Mouse (Mus musculus) adrenal gland, postnatal 4 days (tissue): ENCODE data around the gene Nfia. TPM values are rescaled to one million over a fixed set of nuclear protein-coding genes. Genes with fewer than 3 reads are reported as not detected.
A peak's percentile ranks its signal among the peaks of the same experiment; 100 is the strongest.

Experiments
- DNase-seq, 2 experiments: peaks; one replicate each; pipeline ENCODE4 v3.0.0; 2021 to 2022; ENCODE audit warnings: low spot score in 2 of 2, mixed read lengths in 2 of 2
- total RNA-seq, 2 experiments: library from RNA; stranded (reverse); gene quantifications; 2 replicates each; pipeline ENCODE4 v1.2.3; 2021

Gene Nfia
- total RNA-seq, 2 experiments from 2014 or later: 208 to 223 TPM

DNA sequence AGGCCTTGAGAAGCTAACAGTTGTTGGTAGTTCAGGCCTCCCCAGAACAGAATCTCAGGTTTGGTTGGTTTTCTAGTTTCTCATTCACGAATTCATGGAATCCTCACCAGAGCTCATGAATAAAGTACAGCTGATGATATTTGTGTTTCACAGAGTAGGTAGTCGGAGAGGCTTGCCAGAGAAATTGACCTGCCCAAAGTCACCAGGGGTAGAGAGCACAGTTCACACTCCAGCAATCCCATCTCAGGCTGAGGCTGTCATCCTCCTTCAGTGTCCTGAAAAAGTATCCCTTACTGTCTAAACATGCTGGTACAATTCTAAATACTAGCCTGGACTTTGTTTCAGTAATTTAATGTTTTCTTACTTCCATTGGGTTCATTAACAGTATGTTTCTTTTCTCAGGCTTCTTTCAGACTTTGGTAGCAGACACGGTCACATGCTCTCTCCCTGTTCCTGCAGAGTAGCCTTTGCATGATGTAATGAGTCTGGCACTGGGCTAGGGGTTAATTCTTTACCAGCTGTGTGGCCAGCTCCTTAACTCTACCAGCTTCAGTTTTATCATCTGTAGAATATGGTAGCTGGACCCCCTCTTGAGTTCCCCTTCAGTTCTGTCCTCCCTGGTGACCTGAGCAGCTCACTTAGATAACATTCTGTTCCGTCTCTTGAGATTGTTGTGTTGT is 7.1 kb upstream of the Nfia start:
- no peak for DNase-seq

DNA sequence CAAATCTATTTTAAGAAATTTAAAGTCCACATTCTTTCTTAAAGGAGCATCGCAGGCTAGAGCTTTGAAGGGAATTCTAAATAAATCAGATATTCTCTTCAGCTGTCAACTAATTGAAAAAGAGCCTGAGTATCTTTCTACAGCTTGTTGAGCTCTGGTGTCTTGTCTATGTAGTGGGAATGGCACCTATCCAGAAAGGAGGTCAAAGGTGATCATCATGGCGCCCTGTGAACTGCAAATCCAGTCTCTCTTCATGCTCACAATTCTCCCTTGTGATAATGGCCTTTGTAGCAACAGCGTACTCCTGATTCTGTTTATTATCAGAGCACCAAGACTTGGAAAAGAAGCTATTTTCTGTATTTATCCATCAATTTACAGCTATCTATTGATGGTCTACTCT is 6.4 kb upstream of the Nfia start:
- DNase-seq: no peak

DNA sequence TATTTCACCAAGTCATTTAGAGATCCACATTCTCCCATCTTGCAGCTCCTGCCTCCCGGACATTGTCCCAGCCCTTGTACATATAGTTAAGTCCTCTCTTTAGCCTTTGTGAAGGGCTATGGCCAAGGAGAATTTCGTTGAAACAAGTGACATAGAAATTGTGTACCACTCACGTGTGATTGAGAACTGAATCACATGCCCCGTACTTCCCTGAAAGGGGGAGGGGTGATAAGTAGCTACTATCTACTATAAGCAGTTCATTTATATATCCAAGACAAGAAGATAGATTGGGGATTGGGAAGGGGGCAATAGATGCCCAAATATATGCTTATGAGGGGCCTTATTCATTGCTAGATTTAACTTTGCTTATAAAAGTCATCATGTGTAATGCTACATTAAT is 5.5 kb upstream of the Nfia start:
- DNase-seq: no peak

DNA sequence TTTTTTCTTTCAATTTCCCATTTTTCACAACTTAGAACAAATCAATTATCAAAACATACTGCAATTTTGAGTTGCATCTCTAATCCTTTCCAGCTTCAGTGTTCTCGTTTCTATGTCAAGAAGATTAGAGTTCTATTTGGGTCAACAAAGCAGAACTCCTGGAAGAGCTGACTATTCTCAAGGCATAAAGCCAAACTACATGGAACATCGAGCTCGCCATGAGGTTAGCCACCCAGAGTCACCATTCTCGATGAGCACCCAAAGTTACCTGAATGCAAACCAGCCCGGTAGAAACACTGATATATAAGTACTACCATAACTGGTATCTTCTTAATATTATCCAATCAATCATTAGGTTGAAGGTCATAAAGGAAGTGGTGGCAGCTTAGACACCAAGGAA is 5.0 kb upstream of the Nfia start:
- no peak for DNase-seq

DNA sequence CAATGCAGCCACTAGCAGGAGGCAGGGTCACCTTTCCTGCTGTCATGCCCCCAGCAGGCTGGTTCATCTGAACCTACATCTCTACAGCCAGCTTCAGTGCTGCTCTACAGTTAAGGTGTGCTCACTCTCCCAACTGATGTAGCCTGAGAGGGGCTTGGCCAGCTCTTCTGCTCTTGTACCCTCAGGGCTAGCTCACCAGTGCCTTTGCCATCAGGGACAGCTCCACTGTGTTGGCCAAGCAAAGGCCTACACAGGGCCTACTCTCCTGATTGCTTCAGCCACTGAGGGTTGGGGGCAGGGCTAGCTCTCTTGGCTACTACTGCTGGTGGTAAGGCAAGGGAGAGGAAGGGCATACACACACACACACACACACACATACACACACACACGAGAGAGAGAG is 2.7 kb upstream of the Nfia start:
- no peak for DNase-seq

DNA sequence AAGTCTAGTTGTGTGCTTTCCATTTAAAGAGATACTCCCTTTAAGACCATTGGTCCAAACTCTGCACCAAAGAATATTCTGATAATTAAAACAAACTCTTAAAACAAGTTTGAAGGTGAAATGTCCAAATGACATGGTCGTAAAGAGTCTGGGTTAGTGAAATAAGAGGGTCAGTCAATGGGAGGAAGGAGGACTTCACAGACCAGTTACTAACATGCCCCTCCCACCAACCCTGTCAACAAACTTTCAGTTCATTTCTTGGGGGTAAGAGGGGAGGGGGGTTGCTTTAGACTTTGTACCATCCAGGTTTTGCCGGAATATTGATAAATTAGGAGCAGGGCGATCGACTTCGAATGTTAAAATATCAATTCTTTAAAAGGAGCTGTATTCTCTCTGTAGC is 1.1 kb upstream of the Nfia start:
- no peak for DNase-seq

DNA sequence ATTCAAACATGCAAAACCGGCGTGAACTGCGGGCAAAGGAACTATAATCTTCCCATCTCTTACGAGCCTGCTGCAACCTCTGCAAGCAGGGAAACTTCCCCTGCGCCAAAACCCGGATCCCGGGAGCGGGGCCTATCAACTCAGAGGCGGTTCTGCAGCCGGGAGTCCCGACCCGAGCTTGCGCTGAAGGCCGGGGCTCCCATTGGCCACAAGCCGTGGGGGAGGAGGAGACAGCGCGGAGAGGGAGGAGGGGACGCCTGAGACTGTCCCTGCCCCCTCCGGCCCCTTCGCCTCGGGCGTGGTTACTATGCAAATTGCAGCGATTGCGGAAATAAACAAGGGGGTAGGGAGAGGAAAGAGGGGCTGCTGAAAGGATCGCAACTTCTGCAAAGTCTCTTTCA is 450 bp upstream of the Nfia start:
- DNase-seq: peak; percentile 90 to 98

DNA sequence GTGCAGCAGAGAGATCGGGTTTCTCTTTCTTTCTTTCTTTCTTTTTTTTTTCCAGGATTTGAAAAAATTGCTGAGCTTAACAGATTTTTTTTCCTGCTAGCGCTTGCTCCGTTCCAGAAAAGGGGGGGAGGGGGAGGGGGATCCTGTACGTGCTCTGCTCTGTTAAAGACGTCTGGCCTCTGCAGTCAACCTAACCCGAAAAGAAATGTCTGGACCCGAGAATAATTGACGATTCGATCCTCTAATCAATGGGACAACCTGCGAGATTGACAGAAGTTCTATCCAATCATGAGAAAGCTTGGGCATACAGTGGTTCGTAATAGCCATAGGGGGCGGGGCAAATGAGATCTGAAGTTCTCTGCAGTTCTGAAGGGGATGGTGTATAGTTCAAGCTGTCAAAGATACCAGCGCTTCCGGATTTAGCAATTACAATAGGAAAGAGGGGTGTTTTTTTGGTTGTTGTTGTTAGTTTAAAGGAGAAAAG is 618 bp downstream of the Nfia start:
- DNase-seq: peak; percentile 37 to 76

DNA sequence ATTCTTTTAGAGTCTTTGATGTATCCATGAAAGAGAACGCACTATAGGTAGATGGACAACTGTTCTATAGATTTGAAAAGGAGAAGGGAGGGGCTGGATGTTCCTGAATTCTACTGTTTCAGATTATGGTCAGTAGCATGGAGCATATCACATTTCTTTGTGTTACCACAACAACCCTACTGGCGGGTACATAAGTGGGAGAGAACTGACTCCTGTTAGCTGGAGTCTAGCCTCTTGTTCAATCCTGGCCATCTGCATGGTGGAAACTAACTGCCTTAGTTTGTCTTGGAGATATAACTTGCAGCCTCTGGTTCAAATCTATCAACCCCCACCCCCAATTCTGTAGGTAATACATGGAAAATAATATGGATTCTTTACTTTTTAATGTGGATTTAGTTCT is 1.3 kb downstream of the Nfia start:
- DNase-seq: no peak

DNA sequence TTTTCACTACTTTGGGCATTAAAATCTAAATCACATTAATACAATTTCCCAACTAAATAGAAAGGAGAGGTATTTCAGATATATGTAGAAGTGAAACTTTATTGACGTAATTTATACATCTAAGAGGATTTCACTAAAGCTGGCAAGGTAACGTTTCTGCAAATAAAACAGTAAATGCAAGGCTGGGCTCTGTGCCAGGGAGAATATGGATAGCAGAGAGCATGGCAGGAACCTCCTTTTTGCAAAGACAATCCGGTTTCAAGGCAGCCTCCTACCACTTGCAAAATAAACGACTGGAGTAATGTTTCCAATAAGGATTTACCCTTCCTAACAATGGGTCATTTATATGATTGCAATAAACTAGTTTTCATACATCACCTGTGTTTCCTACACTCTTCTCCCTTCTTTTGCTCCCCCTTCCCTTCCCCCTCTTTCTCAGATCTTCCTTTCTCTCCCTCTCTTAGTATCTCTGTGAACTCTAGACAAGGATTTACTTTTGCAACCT is 2.0 kb downstream of the Nfia start:
- DNase-seq: no peak

DNA sequence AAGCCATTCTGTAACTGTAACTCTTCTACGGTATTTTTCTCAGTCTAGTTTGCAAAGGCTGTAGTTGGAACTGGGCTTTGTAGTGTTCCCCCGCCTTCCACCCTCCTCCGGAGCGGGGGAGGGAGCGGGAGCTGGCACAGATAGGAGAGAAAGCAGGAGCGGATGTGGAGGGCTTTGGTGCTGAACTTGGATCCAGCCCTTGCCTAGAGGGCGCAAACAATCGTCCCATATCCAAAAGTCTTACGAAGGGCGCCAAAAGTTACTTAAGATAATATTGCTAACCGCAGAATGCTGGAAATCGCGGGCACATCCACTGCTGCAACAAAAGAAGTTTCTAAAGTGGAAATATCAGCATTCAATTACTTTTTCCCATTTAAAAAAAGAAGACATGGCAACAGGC is 2.5 kb downstream of the Nfia start:
- peak in 1 of 2 experiments; percentile 64 for DNase-seq

DNA sequence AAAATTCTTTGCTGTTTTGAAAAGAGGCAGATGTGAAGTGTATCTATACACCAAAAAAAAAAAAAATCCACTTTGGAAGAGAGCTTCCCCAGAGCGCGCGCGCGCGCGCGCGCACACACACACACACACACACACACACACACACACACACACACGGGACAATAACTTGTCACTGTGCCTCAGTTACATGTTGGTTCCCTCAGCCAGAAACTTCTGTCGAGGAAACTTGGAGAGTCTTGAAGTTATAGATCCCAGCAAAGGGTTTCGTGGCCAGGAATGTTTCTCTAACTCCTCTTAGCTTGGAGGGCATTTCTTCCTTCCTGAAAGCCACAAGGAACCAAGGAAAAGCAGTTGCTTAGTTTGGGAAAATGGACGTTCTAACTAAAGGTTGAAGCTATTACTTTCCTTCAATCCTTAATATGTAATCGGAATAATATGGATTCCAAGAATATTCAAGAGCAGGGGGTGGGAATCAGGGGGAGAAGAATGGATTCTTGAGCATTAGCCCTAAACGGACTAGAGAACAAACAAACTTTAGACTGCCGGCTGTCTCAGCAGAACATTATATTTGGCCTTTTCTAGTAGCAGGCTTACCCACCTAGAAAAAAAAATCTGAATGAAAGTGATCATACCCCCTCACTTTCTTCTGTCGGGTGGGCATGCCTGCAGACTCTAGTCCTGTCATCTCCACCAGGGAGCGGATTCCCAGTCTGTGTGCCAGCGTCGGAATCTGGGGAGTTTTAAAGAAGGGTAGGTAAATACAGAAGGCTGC is 3.1 kb downstream of the Nfia start:
- no peak for DNase-seq

DNA sequence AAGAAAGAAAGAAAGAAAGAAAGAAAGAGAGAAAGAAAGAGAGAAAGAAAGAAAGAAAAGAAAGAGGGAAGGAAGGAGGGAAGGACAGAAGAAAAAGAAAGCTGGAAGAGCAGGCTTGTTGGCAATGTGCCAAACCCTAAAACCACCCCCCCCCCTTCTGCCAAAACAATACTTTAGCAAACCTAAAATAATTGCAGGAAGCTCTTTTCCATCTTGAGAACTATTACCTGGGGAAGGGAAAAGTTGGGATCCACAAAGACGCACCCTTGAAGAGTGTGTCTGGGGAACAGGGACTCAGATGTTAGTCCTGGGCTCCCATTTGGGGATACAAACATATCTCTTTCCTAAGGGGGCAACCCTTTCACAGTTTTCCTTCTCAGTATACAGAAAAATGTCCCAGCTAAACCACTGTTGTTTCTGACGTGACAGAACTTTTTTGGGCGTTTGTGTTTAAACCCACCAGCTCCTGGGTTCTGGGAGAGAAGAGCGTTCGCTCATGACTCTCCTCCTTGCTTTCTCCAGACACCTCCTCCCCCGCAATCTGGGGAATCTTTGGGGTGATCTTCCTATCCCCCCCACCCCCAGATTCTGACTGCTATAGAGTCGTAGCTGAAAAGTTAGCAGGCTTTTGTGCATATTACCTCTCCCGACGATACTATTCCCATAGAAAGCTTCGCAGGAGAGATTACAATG is 4.0 kb downstream of the Nfia start:
- DNase-seq: no peak

DNA sequence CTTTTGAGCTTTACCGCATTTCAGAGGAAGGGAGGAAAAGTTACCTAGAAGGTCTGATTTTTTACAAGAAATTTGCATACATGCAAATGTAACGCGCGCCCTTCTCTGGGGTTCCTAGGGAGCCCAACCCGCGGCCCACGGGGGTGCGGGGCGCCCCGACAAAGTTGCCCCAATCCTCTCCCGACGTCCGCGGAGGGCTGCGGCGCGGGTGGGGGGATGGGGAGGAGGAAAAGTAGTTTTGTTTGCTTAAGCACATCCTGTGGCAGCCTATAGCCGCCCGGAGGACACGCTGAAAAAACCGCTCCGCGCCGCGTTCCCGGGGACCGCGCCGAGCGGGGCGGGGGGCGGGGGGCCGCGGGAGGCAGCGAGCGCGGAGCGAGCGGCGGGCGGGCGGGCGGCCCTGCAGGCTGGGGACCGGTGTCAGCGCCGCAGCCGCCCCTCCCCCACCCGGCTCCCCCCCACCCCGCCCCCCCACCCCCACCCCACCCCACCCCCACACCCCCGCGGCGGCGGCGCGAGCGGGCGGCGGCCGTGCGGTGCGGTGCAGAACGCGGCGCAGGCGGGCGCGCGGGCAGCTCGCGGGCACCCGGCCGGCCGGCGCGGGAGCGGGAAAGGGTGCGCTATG is 4.7 kb downstream of the Nfia start:
- DNase-seq: peak in 1 of 2 experiments; percentile 48

DNA sequence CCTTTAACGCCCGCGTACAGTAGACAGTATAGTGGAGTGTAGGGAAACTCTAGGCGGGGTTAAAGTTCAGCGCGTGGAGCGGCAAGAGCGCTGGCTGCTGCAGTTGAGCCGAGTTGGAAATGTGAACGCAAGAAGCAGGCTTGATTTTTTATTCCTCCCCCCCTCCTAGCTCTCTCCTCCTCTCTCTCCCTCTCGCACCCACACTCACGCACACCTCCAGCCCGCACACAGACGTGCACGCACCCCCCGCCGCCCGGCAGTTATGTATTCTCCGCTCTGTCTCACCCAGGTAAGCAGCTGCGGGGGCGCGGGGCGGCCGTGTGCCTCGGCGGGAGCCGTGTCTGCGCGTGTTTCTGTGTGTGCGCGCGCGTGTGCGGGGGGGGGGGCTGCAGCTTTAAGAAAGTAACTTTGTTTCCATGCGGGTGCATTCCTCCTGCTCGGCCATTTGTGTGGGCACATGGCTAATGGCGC is 5.2 kb downstream of the Nfia start, which contains the start of gene E130114P18Rik:
Gene E130114P18Rik (minus strand): TSS at position 373 of the 471 bp plus-strand sequence.
- DNase-seq: peak in 1 of 2 experiments; percentile 45

DNA sequence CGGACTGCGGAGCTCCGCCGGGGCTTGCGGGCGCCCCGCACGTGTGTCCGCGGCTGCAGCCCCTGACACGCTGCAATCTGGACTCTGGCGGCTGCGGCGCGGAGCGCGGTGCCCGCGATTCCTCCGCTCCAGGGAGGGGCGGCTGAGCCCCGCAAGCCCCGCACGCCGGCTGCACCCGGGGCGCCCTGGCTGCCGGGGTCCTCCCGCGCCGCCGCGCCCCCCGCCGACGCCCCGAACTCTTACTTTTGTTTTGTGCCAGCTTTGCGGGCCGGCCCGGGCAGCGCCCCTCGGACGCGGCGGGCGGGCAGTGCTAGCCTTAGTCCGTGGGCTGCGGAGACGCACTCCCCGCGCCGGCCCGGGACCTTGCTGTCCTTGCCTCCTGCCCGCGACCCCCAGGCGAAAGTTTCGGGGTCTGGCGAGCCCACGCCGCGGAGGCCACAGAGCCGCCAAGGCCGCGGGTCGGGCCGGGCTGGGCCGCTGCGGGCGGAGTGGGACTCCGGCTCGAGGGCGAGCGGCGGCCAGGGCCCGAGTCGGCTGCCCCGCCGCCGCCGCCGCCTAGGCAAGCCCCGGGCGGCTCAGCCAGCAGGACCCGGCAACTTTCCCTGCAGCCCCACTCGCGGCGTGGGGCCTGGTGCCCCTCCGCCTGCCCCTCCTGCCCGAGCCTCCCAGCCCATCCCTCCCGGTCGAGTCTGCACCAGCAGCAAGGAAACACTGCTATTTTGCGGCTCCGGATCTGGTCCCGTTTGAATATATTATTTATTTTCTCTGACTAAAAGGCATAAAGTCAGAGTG is 5.9 kb downstream of the Nfia start:
- no peak for DNase-seq

DNA sequence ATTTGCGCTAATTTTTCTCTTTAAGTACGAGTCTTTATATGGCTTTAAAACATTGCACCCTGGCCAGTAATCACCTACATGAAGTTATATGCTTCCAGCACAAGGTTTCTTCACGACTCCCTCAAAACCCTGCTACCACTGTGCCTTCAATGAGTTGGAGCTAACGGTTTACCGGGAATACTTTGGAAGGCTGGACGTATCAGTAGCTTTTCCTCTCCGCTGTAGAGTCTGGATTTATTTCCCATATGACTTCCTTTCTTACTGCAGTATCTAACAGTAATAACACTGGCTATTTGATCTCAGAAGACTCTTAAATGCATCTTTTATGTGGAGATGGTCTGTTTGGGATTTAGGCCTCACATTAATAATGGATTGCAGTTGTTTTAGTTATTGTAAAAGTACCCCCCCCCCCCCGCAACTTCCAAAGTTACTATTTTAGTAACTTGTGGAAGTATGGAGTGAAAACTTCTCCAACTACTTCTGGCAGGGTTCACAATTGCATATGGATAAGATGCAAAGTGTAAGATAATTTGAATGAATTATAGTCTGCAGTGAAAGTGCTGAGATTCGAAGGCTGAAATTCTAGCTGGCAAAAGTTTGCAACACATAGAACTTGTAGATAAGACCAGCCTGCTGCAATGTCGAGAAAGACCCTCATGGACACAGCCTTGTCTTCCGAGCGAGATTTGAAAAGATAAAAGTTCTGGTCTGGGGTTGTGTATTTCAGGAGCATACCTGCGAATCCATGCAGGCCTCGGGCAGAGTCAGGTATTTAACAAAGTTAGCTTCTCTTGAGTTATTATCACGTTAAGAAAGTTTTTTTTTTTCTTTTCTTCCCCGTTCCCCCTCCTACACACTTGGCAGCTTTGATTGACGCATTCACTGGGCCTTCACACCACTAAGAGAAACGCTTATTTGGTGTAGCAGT is 6.7 kb downstream of the Nfia start:
- no peak for DNase-seq

DNA sequence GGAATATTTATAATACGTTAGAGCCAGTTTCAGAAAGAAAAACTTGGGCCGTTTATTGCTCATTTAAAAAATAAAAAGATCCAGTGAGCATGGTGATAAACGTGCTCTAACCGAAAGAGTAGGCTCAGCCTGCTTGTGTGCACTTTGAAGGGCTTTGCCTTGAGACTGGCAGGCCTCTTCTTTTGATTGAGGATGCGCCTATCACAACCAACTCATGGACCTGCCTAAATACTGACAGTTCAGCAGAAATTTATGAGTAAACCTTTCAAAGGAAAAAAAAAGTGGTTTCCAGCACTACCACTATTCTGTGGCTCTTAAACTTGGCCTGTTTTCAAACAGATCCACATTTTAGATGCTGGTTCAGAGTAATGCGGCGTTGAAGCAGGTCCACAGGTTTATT is 7.5 kb downstream of the Nfia start:
- DNase-seq: no peak
